Mouse (Mus musculus): ENCODE measurements at regions not wholly inside any gene's neighbourhood (a gene's known extent, or its start where the extent isn't known, plus 50 kb on each side); places are given as distances from the start of the nearest gene placed in this dataset.

DNA sequence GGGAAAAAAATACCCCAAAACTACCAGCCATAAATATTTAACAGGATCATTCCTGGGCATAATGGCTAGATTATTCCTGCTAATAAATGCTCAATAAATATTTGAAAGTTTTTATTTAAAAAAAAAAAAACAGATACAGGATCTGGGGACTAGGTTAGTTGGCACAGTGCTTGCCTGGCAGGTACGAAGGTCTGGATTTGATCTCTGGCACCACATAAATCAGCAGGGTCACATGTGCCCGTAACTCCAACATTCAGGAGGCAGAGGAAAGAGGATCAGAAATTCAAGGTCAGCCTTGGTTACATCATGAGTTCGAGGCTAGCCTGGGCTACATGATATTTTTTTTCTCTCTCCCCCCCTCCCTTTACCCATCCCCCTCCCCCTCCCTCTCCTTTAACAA, 248.5 kb downstream of the Atp23 start:
- no peak for DNase-seq (ENCODE audit: extremely low read depth, insufficient read length, low spot score)

DNA sequence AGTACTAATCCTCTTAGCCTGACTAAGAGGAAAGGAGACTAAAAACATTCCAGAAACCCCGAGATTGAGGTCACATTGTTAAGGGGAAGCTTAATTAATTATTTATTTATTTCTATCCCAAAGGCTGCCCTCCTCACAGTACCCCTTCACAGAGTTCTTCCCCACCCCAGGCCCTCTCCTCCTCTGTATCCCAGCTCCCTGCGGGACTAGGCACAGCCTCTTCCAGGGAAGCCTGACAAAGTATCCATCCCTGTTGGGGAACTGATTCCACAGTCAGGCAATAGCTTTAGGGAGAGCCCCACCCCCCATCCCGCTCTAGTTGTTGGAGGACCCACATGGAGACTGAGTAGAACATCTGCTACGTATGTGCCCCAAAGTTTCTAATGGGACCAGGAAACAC, 254.6 kb downstream of the Atp23 start:
- no peak for DNase-seq (ENCODE audit: extremely low read depth, insufficient read length, low spot score)

DNA sequence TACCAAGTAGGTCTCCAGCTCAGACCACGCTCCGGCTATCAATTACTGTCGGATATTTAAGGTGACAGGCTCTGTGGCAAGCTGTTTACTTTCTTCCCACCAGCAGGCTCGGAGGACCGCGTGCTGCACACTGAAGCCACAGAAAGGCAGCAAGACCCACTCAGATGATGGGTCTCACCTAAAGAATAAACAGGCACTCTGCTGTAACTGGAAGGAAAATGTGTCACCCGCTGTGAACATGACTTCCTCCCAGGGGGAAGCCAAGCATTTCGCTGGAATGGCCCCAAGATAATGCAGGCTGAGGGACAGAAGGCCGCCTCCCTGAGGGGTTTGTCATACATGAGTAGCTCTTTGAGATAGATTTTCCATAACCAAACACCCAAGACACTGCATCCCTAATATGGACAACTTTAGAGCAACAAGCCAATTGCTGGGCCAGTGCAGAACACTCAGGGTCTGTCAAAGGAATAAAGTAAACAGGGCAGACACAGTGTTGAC, 259.3 kb downstream of the Atp23 start:
- no peak for DNase-seq (ENCODE audit: extremely low read depth, insufficient read length, low spot score)

DNA sequence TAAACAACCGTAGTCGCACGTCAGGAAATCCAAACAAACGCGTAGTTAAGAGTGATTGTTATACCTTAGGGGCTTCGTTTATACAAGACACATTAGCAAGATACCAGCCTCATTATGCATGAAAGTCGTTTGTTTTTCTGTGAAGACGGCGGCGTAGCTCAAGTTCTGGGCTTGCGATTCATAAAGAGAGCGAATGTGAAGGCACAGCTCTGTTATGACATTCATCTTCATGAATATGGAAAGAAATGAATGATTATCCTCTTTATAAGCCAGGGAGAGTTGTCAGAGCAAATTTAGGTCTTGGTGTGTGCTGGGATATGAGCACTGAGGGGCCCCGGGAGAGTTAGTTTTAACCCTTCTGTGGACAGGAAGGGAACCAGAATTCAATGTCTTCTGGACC, 266.4 kb downstream of the Atp23 start:
- DNase-seq (ENCODE audit: extremely low read depth, insufficient read length, low spot score) = no peak

DNA sequence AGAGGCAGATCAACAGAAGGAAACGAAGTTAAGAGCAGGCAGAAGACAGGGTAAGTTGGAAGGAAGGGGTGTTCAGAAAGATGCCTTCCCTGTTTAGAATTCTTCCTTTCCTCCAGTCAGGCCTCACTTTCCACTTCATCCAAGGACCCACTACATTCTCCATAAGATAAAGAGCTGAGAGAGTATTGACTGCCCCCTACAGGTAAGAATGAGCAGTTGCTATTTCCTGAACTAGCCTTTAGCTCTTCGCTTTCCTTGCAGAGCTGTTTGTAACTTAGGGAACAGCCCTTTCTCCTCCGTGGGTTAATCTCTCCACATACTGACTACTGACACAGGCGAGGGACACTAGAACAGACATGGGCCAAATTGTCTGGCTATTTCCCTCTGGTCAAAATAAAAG, 273.1 kb downstream of the Atp23 start:
- DNase-seq (ENCODE audit: extremely low read depth, insufficient read length, low spot score) = no peak

DNA sequence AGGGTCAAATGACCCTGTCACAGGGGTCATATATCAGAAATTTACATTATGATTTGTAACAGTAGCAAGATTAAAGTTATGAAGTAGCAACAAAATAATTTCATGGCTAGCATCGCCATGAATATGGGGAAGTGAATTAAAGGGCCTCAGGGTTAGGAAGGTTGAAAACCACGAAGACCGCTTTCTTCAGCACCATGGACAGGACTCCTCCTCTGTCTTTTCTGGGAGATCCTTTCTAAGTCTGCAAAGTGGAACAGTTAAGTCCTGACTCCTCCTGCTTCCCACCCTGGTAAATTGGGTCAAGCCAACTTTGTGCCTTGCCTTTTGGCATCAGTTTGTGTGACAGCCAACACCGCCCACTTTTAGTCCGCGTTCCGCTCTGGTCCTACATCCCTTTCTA, 275.7 kb downstream of the Atp23 start:
- DNase-seq (ENCODE audit: extremely low read depth, insufficient read length, low spot score) = no peak

DNA sequence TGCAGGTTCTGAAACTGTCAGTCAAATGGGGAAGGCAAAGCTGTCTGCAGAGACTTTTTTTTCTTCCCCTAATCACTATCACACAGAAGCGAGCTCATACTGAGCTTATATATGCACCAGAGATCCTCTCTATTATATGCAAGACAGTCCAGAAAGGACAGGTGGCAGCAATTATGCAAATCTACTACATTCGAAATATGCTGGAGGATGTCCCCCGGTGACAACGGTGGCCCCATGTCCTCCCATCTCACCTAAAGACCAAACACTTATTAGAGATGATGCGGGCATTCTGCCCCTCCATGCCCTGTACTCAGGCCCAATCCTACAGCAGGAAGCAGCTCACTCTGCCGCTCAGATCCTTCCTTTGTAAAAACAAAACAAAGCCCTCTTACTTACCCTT, 280.4 kb downstream of the Atp23 start:
- DNase-seq (ENCODE audit: extremely low read depth, insufficient read length, low spot score) = no peak

DNA sequence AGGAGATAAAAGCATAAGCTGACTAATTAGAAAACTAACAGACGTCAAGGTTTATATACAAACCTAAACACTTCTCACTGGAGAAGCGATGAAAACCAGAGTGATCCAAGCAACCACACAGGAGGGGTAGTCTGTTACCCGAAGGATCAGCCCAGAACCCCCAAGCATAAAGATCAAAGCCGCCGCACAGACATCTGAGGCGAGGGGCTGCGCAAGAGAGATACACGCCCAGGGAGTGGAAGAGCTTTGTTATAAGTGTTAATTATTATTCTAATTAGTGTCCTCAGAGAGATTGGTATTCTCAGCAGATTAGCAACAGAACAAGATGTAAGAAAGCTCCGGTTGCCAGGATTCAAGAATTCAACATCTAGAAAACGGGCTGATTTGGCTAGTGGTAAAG, 281.2 kb downstream of the Atp23 start:
- no peak for DNase-seq (ENCODE audit: extremely low read depth, insufficient read length, low spot score)

DNA sequence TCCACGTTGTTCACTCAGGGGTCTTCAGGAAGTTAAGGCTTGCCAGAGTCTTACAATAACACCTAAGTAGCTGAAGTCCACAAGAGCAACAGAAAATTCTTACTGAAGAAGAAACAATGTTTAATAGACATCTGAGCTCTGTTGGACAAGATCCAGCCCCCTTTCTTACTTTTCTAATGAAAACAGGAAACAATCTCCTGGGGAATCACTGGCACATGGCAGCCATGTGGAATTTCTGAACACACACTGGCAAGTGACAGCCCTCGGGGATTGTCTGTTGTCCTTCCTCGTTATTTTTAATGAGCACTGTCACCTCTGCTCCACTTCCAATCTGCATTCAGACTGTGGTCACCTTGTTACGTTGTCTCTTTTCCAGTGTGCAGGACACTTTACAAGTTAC, 288.9 kb downstream of the Atp23 start:
- DNase-seq (ENCODE audit: extremely low read depth, insufficient read length, low spot score) = no peak

DNA sequence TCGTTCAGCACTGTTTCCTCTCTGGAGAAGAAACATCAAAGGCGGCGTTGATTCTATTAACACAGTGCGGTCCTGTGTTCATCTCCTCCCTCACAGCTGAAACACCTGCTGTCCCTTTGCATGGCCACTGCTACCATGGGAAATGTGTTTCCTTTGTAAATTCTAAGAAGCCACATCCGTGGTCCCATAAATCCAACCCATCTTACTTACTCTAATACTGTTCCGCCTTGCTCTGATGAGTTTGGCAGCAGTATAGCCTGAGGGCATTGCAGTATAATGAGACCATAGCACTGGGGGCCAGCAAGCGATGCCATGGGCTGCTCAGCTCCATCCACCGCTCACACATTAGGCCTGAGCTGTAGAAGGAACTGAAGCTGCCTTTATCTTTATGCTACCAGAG, 290.6 kb downstream of the Atp23 start:
- no peak for DNase-seq (ENCODE audit: extremely low read depth, insufficient read length, low spot score)

DNA sequence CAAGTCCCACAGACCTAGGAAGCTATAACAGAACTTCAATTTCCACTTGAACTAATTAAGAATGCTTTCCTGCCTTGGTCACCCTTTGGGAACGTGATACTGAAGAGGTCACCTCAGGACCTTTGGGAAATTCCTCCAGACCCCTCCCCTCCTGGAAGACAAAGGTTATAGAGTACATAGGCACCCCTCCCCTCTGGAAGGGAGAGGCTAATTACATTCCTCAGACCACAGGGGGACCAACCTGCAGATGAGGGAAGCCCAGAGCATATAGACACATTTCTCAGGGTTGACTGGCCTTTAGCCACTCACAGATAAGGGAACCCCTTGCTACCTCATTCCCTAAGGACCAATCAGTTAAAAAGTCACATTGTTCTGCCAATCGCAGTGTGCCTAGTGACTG, 301.5 kb downstream of the Atp23 start:
- DNase-seq (ENCODE audit: extremely low read depth, insufficient read length, low spot score) = no peak

DNA sequence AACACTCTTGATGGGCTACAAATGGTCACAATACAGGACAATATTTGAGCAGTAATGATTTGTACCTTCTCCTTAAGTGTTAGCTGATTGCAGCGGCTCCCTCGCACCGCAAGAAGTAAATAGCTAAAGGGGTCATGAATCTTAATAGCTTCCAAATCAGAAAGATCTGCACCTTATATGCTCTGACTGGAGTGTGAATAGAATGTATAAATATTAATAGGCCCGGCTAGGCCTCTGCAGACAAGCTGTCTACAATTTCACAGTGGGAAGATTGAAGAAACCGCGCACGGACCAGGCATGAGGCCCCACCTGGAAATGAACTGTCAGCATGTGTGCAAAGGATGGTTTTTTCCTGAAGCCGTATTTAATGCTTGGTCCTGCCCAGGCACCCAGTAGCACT, 333.0 kb downstream of the Atp23 start:
- no peak for DNase-seq (ENCODE audit: extremely low read depth, insufficient read length, low spot score)

DNA sequence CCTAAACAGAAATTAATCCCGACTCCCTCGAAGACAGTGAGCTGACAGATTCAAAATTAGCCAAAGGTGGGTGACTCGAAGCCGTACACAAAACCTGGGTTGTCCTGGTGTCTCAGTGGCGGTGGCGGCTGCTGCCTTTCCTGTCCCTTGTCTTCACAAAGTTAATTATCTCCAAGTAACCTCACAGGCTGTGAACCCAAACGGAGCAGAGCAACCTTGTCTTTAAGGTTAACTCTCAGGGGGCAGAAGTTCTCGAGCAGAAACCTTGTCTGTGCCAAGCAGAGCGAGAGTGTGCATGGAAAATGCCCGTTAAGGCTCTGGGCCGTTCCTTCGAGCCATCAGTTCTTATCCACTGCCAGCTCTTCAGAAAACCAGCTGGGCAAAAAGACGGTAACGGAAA, 335.8 kb downstream of the Atp23 start:
- DNase-seq (ENCODE audit: extremely low read depth, insufficient read length, low spot score) = no peak

DNA sequence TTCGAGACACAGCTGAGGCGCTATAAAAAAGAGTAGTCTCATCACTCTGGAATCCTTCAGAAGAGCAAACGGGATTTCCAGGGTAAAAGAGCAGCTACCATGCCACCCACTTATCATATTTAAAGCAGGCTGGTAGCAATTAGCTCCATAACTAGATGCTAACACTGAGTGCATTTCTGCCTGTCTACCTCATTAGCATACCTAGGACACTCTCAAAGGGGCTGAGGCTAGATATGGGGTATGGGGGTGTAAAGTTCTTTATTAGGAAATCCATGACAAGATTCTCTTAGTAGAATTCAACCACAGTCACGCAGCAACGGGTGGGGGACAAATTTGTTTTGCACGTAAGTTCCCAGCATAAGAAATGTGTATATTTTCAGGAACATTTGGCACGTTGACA, 346.1 kb downstream of the Atp23 start:
- no peak for DNase-seq (ENCODE audit: extremely low read depth, insufficient read length, low spot score)

DNA sequence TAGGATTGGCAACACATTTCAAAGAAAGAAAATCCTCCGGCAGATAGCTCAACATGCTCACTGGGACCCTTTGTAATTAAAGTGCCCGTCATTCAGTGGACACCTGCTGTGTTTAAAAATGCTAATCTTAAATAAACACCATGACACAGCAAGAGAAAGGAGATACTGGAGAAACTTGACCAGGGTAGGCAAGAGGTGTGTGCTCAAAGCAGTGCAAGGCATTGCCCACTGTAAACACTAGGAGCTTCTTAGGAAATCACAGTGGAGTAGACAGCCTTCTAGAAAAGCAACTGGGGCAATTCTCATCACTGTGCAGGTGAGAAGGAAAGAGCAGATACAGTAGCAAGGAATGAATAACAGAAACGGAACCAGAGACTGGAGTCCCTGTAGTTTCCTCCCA, 369.2 kb downstream of the Atp23 start:
- no peak for DNase-seq (ENCODE audit: extremely low read depth, insufficient read length, low spot score)

DNA sequence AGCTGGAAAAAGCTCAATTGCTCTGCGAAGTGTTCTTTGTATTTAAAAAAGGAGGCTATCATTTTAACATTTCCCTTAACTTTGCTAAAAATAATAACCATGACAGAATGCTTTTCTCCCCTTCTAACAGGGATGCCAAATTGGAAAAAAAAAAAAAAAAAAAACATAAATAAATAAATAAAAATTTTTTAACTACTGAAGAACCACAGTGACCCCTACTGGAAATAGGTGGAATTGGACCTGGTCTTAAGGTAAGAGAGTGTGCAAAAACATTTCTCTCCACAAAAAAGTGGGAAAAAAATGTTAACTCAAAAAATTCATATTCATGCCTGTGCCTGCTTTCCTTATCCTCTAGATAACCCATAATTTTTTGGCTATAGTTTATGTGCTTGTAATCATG, 369.8 kb downstream of the Atp23 start:
- no peak for DNase-seq (ENCODE audit: extremely low read depth, insufficient read length, low spot score)

DNA sequence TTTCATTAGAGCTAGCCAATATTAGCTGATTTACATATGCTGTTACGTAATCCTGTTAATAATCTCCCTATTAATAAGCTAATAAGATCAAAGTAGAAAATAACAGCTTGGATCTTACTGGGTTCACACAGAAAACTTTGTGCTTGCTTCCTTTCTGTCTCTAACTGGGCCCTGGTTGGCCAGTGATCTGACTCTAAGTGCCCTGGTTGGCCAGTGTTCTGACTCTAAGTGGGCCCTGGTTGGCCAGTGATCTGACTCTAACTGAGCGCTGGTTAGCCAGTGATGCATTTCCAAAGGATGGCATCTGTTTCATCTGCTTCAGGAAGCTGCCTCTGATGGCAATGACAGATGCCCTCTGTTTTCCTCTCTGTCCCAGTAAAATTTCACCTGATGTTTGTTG, 372.4 kb downstream of the Atp23 start:
- DNase-seq (ENCODE audit: extremely low read depth, insufficient read length, low spot score) = no peak

DNA sequence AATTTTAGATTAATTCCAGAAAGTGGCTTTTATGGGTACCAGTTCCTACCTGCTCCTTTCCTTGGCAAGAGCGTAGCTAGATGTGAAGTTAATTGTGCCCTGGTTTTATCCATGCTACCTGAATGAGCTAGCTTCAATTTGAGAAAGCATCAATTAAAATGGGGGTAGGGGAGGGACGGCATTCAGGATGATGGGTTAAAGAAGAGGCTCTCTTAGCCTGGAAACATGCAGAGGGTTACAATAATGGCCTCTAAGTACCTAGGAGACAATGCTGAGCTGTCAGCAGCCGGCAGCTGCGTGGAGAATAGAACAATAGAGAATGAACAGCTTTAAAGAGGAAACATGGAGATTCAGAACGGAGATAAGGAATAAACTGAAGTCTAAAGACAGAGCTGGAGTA, 375.0 kb downstream of the Atp23 start:
- DNase-seq (ENCODE audit: extremely low read depth, insufficient read length, low spot score) = no peak

DNA sequence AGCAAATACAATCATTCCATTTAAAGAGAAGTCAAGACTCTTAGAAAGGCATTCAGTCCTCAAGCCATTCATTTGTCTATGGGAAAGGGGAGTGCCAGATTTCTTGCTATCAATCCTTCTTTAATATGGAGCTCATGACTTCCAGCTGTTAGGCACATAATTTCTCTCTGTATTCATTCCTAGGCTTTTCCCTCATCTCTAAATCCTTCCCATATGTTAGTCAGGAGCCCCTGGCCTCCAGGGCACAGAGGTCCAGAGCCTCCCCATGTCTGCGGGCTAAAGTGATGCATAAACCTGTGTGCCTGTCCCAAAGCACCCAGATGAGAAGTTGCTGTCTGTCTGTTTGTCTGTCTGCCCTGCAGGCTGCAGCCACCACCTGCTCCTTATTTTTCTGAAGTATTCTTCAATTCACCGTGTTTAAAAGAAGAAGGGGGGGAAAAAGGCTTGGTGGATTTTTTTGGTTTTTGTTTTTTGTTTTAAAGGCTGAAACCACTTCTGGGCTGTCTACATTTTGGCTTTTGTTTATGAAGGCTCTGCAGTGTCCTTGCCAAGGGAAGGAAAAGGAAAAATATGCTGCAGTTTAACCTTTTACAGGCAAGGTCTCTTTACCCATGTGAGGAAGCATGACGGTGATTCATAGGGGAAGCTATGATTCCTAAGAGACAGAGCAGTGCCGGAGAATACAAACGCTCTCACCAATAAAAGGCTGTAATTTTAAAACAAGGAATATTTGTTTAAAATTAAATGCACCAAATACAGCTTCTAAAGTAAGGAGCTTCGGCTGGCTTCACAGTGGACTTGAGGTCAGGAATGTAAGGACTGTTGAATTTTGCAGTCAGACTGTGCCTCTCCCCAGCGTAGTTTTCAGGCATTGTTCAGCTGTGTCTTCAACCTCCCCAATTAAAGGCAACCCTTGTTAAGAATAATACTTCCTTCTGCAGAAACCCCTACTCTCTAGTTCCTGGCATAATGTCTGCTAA, 379.0 kb downstream of the Atp23 start:
- DNase-seq (ENCODE audit: extremely low read depth, insufficient read length, low spot score) = no peak

DNA sequence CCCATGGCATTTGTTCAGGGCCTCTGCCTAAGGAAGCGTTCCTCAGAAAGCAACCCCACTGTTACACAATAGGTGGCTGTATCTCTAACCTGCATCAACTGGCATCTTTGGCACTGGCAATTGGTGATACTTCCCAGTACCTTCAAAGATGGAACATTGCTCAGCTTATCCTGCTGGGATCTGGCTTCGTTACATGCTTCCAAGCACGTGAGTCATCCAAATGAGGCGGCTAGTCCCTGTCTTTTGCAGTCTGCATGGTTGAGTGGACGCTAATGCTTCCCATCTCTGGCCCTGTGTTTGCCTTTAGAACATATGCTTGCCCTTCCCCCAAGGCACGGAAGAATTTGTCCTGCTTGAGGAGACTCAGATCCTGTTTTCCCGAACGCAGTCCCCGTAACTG, 380.2 kb downstream of the Atp23 start:
- DNase-seq (ENCODE audit: extremely low read depth, insufficient read length, low spot score) = no peak

DNA sequence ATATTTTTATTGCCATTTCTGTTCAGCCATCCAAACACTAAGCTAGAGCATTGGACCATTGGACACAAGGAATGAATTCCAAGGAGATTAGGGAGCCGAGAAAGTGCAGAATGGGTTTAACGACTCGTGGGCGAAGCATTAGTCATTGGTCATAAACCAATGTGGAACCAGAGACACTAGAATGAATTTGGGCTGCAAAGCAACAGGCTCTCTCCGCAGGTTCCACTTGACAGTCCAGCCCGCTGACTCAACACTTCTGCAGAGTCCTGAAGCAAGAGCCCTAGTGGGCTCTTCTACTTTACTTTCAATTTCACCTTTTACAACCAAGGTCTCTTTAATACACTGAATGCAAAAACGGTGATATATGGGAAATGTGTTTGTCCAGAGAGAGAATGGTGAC, 388.0 kb downstream of the Atp23 start:
- DNase-seq (ENCODE audit: extremely low read depth, insufficient read length, low spot score) = no peak

DNA sequence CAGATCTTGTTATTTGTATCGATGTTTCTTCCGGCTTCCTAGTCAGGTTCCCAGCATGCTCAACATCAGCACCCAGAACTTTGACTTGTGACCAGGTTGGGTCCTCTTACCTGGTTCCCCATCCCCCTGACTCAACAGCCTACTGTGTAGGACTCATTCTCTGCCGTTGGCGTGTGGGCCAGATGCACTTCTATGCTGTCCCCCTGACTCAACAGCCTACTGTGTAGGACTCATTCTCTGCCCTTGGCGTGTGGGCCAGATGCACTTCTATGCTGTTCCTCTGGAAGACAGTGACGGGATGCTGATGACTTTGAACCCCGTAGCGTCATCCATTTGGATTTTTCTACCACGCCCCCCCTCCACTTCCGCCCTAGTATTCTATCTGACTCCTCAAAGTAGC, 389.6 kb downstream of the Atp23 start:
- no peak for DNase-seq (ENCODE audit: extremely low read depth, insufficient read length, low spot score)

DNA sequence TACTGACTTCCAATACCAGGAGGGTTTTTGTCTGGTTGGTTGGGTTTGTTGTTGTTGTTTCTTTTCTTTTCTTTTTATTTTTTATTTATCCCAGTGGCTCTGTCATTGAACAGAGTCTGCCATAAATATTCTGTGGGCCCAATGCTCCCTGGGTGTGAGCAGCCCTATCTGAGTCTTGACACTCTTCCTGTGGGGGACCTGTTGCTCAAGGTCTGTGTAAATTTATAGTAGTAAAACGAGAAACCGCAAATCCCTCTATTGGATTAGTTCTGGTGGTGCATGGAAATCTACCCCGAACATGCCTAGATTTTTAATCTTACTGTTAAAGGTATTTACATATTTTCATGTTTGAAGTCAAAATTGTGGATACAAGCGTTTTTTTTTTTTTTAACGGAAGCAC, 395.2 kb downstream of the Atp23 start:
- DNase-seq (ENCODE audit: extremely low read depth, insufficient read length, low spot score) = no peak

Measured in 3134 (cell line).